Mouse (Mus musculus): ENCODE measurements around the gene Gnaq.

Gnaq gene

GRCm38 (mm10) chr19:16204776-16205680 lies 72.4 kb downstream of the Gnaq start:
- peak; percentile 36 for DNase-seq

DNA sequence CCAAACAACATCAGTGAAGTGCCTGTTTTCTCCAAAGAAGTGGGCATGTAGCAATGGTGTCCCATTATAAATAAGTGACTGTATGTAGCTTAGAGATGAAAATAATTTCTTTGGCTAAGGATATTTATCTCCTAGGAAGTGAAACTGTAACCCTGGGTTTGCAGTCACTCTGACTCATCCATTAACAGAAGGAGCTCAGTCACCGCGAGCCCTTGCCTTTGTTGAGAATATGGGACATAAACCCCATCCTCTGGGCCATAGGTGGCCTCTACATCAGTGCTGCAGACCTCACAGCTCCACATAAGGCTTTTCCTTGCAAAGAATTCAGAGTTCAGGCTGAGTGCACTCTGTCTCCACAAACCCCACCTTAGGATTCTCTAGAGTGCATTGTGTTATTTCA lies 77.0 kb downstream of the Gnaq start:
- no peak for DNase-seq

- peak; percentile 83 for DNase-seq
Measured at GRCm38 (mm10) chr19:16214946-16215345, 82.3 kb downstream of the Gnaq start.

- DNase-seq = no peak
Measured at GRCm38 (mm10) chr19:16215430-16216016, 82.9 kb downstream of the Gnaq start.

- DNase-seq = no peak
Measured at GRCm38 (mm10) chr19:16219978-16220377, 87.3 kb downstream of the Gnaq start.

GRCm38 (mm10) chr19:16222526-16222925 lies 89.9 kb downstream of the Gnaq start:
- peak; percentile 51 for DNase-seq

GRCm38 (mm10) chr19:16223126-16223525 lies 90.5 kb downstream of the Gnaq start:
- DNase-seq = no peak

- peak; percentile 34 for DNase-seq
Measured at GRCm38 (mm10) chr19:16224831-16225230, 92.2 kb downstream of the Gnaq start.

DNA sequence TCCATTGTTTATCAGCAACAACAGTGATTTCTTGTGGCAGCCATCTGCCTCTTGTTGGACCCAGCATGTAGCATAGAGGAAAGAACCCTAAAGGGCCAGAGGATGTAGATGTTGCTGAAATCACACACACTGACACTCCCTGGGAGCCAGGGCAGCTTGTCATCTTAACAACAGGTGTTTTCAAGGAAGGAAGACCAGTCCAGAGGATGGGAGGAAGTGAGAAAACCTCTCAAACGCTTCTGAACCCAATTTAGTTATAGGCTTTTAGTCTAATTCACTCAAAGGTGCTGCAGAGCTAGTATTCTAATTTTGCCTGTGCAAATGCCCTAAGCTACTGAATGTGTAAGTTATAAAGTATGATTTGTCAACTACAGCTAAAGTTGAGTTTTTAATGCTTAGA lies 99.0 kb downstream of the Gnaq start:
- no peak for DNase-seq

DNA sequence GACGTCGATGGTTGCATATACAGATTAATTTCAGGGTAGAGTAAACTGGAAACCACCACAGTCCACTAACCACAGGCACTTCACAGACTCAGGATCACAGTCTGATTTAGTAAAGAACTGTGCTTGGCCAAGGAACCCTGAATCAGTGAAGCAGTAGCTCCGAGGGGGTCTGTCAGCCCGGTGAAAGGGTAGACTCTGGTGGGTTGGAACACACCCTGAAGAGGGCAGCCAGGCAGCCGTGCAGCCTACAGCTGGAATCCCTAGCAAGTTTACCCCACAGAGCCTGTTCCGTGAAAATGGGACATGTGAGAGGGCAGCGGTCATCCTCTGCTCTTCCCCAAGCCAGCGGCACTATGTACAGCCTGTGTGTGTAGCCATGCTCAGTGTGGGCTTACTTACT lies 103.0 kb downstream of the Gnaq start:
- no peak for DNase-seq

- no peak for DNase-seq
Measured at GRCm38 (mm10) chr19:16237034-16237433, 104.4 kb downstream of the Gnaq start.

DNA sequence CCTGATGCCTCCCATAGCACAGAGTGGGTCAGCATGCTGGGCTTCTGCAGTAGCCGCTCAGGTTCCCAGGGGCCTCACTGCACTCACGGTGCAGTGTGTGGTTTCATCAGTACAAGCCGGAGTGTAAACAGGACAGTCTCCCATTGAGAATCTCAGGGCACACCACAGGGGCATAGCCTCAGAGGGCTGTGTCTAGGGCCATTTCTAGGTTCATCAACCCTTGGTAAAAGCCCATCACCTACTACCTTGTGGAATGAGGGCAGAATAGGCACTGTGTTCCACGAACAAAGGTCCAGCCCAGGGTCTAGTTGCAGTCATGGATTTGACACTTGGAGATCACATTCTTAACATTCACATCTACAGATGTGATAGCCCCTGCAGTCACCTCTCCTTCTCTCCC lies 105.4 kb downstream of the Gnaq start:
- DNase-seq = no peak

GRCm38 (mm10) chr19:16238512-16238911 lies 105.9 kb downstream of the Gnaq start:
- DNase-seq = no peak

GRCm38 (mm10) chr19:16242708-16243107 lies 110.1 kb downstream of the Gnaq start:
- DNase-seq = no peak

DNA sequence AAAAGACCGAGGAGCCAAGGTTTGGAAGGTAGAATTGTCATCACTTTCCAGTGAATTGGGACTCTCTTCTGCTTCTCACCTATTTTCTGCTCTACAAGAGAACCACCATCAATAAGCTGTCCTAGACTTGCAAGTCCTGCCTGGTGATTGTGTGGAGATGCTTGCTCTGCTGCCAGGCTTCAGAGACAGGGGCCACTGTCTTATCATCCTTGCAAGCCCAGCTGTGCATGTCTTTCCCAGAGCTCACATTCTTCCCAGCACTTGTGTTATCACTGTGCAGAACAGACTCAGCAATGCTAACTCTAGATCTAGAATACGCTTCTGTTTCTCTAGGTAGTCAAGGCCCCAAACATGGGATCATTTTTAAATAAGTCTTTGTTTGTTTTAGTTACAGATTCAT lies 116.4 kb downstream of the Gnaq start:
- DNase-seq = no peak

DNA sequence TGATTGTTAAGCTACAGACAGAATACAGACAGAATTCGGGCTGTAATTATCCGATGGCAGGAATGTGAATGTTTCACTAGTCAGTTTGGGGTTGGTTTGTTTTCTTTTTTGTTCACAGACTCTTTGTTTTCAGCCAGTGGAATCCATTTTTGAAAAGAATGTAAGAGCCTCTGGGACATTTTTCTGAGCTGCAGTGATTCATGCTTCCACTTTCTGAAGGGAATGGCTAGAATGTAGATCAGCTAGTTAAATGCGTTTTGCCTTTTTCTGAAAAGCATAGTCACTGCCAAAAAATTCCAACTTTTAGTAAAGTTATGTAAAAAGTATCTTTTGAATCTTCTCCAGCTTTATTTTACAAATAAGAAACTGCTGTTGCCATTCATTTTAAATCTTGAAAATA lies 118.3 kb downstream of the Gnaq start:
- no peak for DNase-seq

- DNase-seq = no peak
Measured at GRCm38 (mm10) chr19:16251819-16252218, 119.2 kb downstream of the Gnaq start.

DNA sequence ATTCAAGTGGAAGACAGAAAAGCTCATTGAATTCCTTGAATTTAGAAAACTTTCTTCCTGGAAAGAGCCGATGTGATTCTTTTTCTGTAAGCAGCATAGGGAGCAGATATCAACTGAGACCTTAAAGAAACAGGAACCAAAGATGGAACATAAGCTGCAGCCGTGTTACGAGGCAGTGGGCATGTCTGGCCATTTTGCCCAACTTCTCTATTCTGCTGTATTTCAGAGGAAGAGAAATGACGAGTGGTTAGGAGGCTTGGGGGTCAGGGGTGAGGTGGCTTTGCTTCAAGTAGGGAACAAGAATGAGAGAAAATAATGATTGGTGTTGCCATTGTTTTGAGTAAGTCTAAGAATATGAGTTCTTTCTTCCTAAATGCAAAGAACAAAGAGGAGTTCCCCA lies 120.1 kb downstream of the Gnaq start:
- no peak for DNase-seq

- DNase-seq = no peak
Measured at GRCm38 (mm10) chr19:16254881-16255280, 122.2 kb downstream of the Gnaq start.

GRCm38 (mm10) chr19:16255294-16255693 lies 122.7 kb downstream of the Gnaq start:
- DNase-seq = no peak

DNA sequence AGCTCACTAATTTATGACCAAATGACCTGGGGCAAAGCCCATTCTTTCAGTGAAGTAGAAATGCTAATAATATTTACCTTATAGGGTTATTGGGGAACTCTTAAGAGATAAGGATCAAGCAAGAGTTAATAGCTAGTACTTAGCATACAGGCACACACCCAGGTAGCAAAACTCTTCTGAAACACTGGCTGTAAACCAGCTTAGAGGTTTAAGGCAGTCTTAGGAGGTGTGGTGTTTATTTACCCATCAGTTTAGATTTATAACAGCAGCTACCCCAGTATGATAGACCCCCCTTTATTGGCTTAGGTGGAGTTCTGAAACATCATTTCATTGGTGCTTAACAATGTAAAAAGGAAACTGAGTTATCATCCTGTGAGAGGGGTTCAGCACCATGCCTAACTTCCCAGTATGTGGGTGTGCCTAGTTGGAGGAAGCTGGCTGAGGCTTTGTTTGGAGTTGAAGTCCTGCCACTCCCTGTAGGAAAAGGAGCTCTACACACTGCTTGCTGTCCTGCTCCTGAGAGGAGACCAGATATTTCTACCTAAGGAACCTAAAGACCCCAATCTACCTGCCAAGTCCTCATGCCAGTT lies 126.2 kb downstream of the Gnaq start:
- DNase-seq = peak; percentile 37

DNA sequence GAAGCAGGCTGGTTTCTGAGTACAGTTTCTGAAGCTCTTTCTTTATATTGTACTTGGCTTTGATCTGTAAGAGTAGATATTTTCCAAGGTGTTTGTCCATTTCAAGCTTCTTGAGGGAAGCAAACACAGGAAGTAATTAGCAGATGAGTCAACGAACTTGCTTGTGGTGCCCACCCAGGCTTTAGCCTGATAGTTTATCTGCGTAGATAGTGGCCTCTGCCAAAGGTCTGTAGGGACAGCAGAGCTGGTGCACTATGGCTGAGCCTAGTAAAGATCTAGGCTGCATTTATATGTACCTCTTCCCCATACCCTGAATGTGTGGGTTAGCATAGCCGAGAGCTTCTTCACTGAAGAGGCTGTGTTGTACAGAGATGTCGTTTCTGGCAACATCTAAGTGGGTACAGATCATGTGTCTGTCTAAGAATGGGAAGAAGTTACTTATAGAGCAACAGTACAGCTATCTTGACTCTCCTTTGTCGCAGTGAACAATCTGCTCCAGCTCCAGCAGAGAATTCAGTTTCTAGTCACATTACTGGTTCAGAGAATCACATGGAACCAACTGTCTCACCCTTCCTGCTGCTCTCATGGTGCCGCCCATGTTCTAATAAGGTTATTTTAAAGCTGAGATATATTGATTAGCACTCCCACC lies 127.3 kb downstream of the Gnaq start:
- DNase-seq = no peak

DNA sequence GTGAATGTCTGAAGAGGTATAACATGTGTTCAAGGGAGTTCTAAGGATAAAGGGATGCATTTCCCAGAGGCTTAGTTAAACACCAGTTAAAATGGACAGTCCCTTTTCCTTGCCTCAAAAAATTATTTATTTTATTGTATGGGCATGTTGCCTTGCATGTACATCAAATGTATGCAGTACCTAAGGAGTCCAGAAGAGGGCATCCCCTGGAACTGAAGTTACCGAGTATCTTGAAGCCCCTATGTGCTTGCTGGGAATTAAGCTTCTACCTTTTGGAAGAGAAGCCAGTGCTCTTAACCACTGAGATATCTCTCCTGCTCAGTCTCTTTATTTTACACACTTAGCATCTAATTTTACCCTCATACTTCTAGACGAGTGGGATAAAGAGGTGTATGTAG lies 127.8 kb downstream of the Gnaq start:
- DNase-seq = no peak

DNA sequence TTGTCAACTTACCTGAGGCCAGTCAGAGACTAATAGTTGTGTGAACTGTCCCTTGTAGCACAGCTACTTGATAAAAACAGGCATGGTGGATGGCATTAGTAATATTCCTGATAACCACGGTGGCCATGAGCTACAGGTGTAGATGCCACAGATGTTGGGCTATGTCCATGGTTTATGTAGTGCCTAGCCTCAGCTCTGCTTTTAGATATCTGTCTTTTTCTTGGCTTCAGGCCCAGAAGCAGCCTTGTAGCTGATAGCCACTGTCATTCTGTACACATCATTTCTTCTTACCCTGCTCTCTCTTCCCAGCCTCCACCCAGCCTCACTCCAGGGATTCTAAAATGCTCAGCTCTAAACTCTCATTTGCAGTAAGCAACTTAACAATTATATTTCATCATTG lies 128.3 kb downstream of the Gnaq start:
- no peak for DNase-seq

Data from kidney, postnatal 14 days (tissue).